Mouse (Mus musculus): ENCODE measurements around the gene Tpsb2.

Tpsb2 gene

GRCm38 (mm10) chr17:25366005-25366404, at the start of gene Tpsb2:
TSS of gene Tpsb2 (plus strand) at chr17:25366305.
- POLR2A ChIA-PET = interaction anchor here in 2 of 4 experiments (0.6 to 0.7 kb wide), 2 partner anchors 17 to 144 kb away, joined by 3 read pairs; no protein-coding TSS in a partner anchor
- CTCF ChIA-PET = interaction anchor here in 1 of 4 experiments (0.7 kb wide), 1 partner anchor 80 kb away, joined by 4 read pairs; no protein-coding TSS in a partner anchor

- ChIA-PET POLR2A (interaction anchor here in 1 of 4 experiments (0.7 kb wide), 1 partner anchor 162 kb away, joined by 3 read pairs; no protein-coding TSS in a partner anchor), CTCF (interaction anchor here in 1 of 4 experiments (0.7 kb wide), 1 partner anchor 35 kb away, joined by 3 read pairs; no protein-coding TSS in a partner anchor)
Observed at GRCm38 (mm10) chr17:25318354-25318753, 47.8 kb upstream of the Tpsb2 start, which contains the start of gene Prss29. TSS of gene Prss29 (plus strand) at chr17:25318654.

GRCm38 (mm10) chr17:25320819-25321218, 45.3 kb upstream of the Tpsb2 start:
- POLR2A ChIA-PET = interaction anchor here in 2 of 4 experiments (0.6 to 0.9 kb wide), 2 partner anchors 32 to 651 kb away, joined by 3 to 6 read pairs; no protein-coding TSS in a partner anchor
- CTCF ChIA-PET = interaction anchor here in 1 of 4 experiments (0.6 kb wide), 1 partner anchor 607 kb away, joined by 3 read pairs; no protein-coding TSS in a partner anchor

- POLR2A ChIA-PET = interaction anchor here in 1 of 4 experiments (1.0 kb wide), 1 partner anchor 49 kb away, joined by 3 read pairs; no protein-coding TSS in a partner anchor
- CTCF ChIA-PET = no interaction called here
Observed at GRCm38 (mm10) chr17:25322930-25323329, 43.2 kb upstream of the Tpsb2 start.

- CTCF ChIA-PET = interaction anchor here in 1 of 4 experiments (0.6 kb wide), 1 partner anchor 25 kb away, joined by 3 read pairs; no protein-coding TSS in a partner anchor
- POLR2A ChIA-PET = no interaction called here
Observed at GRCm38 (mm10) chr17:25332321-25332720, 33.8 kb upstream of the Tpsb2 start.

- POLR2A ChIA-PET = no interaction called here
- CTCF ChIA-PET = interaction anchor here in 1 of 4 experiments (0.6 to 1.4 kb wide), 5 partner anchors 31 to 196 kb away, joined by 3 to 4 read pairs (median 3); partner anchors contain the start of gene Sstr5
Observed at GRCm38 (mm10) chr17:25333943-25334342, 32.2 kb upstream of the Tpsb2 start.

GRCm38 (mm10) chr17:25338218-25338617, 27.9 kb upstream of the Tpsb2 start:
- CTCF ChIA-PET = interaction anchor here in 3 of 4 experiments (0.6 to 1.7 kb wide), 7 partner anchors 10 to 924 kb away, joined by 3 to 12 read pairs (median 4); partner anchors contain the start of gene Rnps1 (in 1 of the 3)

GRCm38 (mm10) chr17:25340003-25340402, 26.1 kb upstream of the Tpsb2 start:
- ChIA-PET POLR2A (no interaction called here), CTCF (no interaction called here)

More at GRCm38 (mm10) chr17:25338218-25338617, 27.9 kb upstream of the Tpsb2 start:
- POLR2A ChIA-PET = interaction anchor here in 1 of 4 experiments (0.5 kb wide), 1 partner anchor 1504 kb away, joined by 3 read pairs; no protein-coding TSS in a partner anchor

GRCm38 (mm10) chr17:25341490-25341889, 24.6 kb upstream of the Tpsb2 start:
- ChIA-PET CTCF (interaction anchor here in 1 of 4 experiments (0.7 kb wide), 1 partner anchor 56 kb away, joined by 9 read pairs; no protein-coding TSS in a partner anchor), POLR2A (no interaction called here)

- CTCF ChIA-PET = no interaction called here
- POLR2A ChIA-PET = interaction anchor here in 1 of 4 experiments (0.6 kb wide), 1 partner anchor 312 kb away, joined by 3 read pairs; no protein-coding TSS in a partner anchor
Observed at GRCm38 (mm10) chr17:25345462-25345861, 20.6 kb upstream of the Tpsb2 start, which contains the start of gene Tpsab1. TSS of gene Tpsab1 (minus strand) at chr17:25345562.

GRCm38 (mm10) chr17:25361291-25361690, 4.8 kb upstream of the Tpsb2 start:
- ChIA-PET CTCF (interaction anchor here in 1 of 4 experiments (0.7 kb wide), 1 partner anchor 241 kb away, joined by 6 read pairs; no protein-coding TSS in a partner anchor), POLR2A (no interaction called here)

- ChIA-PET CTCF (interaction anchor here (0.5 to 1.4 kb wide), 15 partner anchors 9 to 1138 kb away, joined by 3 to 7 read pairs (median 3); no protein-coding TSS in a partner anchor), POLR2A (no interaction called here)
Observed at GRCm38 (mm10) chr17:25363726-25364125, 2.4 kb upstream of the Tpsb2 start.

GRCm38 (mm10) chr17:25368973-25369372, 2.9 kb downstream of the Tpsb2 start, which contains the start of gene Tpsg1:
TSS of gene Tpsg1 (plus strand) at chr17:25369273.
- POLR2A ChIA-PET = no interaction called here
- CTCF ChIA-PET = no interaction called here

- ChIA-PET POLR2A (interaction anchor here in 1 of 4 experiments (0.7 kb wide), 1 partner anchor 338 kb away, joined by 3 read pairs; no protein-coding TSS in a partner anchor), CTCF (no interaction called here)
Observed at GRCm38 (mm10) chr17:25372491-25372890, 6.4 kb downstream of the Tpsb2 start.

- POLR2A ChIA-PET = no interaction called here
- CTCF ChIA-PET = interaction anchor here in 1 of 4 experiments (0.8 kb wide), 1 partner anchor 11 kb away, joined by 3 read pairs; no protein-coding TSS in a partner anchor
Observed at GRCm38 (mm10) chr17:25374011-25374410, 7.9 kb downstream of the Tpsb2 start.

- POLR2A ChIA-PET = no interaction called here
- CTCF ChIA-PET = interaction anchor here in 1 of 4 experiments (1.2 kb wide), 1 partner anchor 81 kb away, joined by 3 read pairs; no protein-coding TSS in a partner anchor
Observed at GRCm38 (mm10) chr17:25394526-25394925, 28.4 kb downstream of the Tpsb2 start.

GRCm38 (mm10) chr17:25397804-25398519, 31.9 kb downstream of the Tpsb2 start:
- ChIA-PET POLR2A (interaction anchor here in 2 of 4 experiments (0.6 to 1.5 kb wide), 7 partner anchors 26 to 573 kb away, joined by 3 to 6 read pairs (median 4); partner anchors contain the start of gene Stub1 (in 1 of the 2)), CTCF (interaction anchor here (0.5 to 1.8 kb wide), 41 partner anchors 8 to 1133 kb away, joined by 3 to 16 read pairs (median 4); no protein-coding TSS in a partner anchor)

GRCm38 (mm10) chr17:25398520-25398838, 32.4 kb downstream of the Tpsb2 start:
- ChIA-PET CTCF (interaction anchor here (0.6 to 1.8 kb wide), 29 partner anchors 11 to 1134 kb away, joined by 3 to 16 read pairs (median 4); no protein-coding TSS in a partner anchor), POLR2A (interaction anchor here in 2 of 4 experiments (0.6 to 1.5 kb wide), 7 partner anchors 26 to 573 kb away, joined by 3 to 6 read pairs (median 4); partner anchors contain the start of gene Stub1 (in 1 of the 2))

GRCm38 (mm10) chr17:25400443-25400842, 34.3 kb downstream of the Tpsb2 start:
- CTCF ChIA-PET = no interaction called here
- POLR2A ChIA-PET = interaction anchor here in 1 of 4 experiments (1.2 kb wide), 1 partner anchor 178 kb away, joined by 3 read pairs; the partner anchor contains the start of gene Lmf1
